Mouse (Mus musculus) kidney, postnatal 25 days (tissue): ENCODE measurements around the gene N4bp2l2.

Experiments used
- DNase-seq, 2 experiments: peaks; one replicate each; pipeline ENCODE4 v3.0.0; 2021; ENCODE audit warnings: mixed read lengths in 2 of 2

The N4bp2l2 gene

GRCm38 (mm10) chr5:150595366-150596016, 70.5 kb downstream of the N4bp2l2 start:
- DNase-seq = no peak

GRCm38 (mm10) chr5:150594649-150595339, 71.2 kb downstream of the N4bp2l2 start:
- DNase-seq = no peak

DNA sequence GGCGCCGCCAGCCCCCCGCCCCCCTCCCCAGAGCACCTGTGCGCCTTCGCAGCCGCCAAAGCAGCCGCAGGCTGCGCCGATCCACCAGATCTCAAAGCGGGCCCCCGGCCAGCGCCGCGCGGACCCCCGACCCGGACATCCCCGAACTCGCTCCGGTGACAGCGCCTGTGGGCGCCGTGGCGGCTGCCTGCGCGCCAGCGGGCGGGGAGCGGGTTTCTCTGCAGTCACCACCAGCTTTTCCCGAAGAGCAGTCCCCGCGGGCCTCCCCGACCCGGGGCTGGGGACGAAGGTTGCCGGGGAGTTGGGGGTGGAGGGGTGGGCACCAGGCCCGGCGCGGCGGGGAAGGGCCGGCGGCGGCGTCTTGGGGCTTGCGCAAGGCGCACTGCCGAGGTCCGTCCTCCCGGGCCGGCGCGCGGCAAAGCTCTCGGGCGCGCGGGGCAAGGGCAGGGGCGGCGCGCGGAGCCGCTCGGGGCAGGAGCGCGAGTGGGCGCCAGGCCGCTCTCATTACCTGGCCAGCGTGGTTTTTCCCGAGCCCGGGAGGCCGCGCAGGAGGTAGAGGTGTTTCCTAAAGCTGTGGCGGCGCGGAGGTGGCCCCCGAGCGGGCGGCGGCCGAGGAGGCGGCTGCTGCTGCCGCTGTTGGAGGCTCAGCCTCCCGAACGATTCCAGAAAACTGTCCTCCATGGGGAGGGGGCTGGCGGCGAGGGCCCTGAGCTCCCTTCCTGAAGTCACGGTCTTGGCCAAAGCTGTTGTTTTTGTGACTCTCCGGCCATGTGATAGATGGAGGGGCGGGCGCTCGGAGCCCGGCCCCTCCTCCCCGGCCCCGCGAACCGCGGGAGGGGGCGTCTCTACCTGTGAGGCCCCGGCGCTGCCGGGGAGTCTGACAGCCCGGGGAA, 72.0 kb downstream of the N4bp2l2 start:
- DNase-seq = peak; percentile 46 to 67

DNA sequence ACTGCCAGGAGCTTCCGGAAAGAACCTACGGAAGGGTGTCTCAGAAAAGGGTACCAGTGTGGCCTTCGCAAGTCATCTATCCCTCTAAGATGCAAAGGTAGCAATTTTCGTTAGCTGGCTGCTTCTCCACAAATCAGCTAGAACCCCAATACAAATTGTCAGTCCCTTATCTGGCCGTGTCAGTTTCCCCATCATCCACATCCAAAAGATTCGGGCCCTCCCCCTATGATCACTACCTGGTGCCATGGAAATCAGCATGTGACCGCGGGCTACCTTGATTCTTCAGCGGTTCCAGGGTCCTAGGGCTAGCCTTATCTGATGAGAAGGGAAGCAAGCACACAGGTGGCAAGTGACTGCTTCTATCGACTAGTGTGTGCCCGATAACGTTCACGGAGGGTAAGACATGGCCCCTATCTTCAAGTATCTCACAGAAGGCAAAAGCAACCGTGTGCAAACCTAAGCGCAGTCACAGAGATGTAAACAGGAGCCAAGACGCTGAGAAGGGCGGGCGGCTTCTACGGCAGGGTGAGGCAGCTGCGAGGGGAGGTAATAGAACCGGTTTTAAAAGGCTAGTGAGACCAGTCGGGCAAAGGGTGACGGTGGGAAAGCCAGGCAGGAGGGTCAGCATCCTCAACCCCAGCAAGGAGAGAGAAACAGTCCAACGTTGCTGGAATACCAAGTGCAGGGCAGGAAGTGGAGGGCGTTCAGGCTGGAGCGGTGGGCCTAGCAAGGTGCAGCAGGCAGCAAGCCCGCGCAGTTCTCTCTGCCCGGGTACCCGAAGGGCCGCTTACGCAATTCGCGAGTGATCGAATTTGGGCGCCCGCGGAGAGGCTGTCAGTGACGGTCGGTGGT, 72.9 kb downstream of the N4bp2l2 start:
- peak in 1 of 2 experiments; percentile 45 for DNase-seq

DNA sequence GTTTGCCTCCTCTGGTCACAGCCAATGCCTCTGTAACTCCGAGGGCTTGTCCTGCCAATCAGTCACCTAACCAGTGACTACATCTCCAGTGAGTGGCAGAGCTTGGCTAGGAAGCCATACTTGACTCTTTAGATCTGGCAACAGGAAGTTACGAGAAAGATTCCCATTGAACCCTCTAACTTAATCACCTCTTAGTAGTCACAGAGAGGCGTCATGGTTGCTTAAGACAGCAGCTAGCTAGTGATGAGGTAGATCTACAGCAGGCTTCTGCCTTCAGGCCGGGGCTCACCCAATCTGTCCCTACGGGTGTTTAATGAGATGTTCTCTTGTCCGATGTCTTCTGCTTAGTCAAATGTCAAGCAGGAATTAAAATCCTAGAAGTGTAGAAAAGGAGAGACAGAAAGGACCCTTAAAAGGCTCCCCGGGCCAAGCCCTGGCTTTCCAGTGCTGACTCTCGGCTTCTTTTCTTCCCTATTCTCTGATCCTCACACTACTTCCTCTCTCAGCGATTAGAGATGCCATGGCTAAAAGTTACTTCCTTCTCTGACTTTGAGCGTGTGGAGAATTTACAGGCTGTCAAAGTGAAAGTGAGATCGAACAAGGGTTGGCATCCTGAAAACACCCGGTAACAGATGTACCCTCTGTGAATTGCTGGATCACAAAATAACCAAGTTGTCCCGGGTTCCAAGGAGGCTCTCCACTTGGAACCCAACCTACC, 73.6 kb downstream of the N4bp2l2 start:
- no peak for DNase-seq

GRCm38 (mm10) chr5:150589945-150590344, 76.0 kb downstream of the N4bp2l2 start:
- no peak for DNase-seq

DNA sequence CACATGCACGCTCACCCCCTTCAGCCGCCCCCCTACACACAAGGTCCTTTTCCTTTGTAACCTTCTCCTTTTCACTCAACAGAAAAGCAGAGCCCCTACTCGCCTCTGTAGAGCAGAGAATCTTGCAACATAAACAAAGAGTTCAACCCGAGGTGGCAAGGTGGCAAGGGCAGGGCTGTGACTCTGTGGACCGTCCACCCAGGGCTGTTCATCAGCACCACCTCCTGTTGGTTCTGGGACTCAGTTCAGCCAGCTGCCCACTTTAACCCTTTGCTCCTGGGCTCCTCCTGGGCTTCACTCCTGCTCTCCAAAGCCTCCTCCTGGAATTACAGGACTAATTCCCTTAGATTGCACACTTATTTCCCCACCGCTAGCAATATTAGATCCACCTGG, 81.7 kb downstream of the N4bp2l2 start:
- DNase-seq = no peak

- peak in 1 of 2 experiments; percentile 55 for DNase-seq
Observed at GRCm38 (mm10) chr5:150583622-150584336, 82.2 kb downstream of the N4bp2l2 start.

- no peak for DNase-seq
Observed at GRCm38 (mm10) chr5:150583181-150583580, 82.8 kb downstream of the N4bp2l2 start.

GRCm38 (mm10) chr5:150581180-150581579, 84.8 kb downstream of the N4bp2l2 start:
- no peak for DNase-seq

GRCm38 (mm10) chr5:150578613-150579171, 87.3 kb downstream of the N4bp2l2 start:
- no peak for DNase-seq

DNA sequence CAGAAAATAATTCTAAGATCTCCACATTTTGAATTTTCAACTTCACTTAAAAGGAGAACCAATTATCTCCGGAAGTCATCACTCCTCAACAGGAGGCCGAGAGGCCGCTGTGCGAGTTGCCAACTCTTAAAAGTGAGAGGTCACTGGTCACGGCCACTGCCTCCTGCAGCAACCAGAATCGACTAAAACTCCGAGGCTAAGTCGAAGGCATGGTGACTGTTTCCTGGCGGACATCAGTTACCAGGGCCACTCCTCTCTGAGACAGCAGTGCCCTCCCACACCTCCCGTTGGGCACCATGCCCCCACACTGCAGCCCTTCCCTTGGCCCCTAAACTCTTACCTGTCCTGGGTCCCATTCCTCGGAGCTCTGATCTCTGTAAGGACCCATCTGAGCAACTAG, 89.2 kb downstream of the N4bp2l2 start:
- no peak for DNase-seq

GRCm38 (mm10) chr5:150574885-150575284, 91.1 kb downstream of the N4bp2l2 start:
- DNase-seq = no peak

DNA sequence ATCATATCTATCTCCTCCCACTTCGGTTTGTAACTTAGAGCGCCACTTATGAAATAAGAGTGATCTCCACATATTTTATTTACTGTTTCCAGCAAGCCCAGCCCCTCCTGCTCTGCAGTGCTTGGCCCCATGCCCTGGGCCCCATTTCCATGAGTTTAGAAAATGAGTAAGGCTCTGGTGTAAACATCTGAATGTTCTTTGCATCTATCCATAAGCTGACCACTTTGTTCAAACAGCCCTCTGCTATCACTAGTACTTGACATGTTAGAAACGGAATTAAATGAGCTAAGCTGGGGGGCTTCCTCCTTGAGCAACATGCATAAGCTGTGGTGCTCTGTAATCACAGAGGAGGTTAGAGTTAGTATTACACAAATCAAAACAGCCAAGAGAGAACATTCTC, 91.6 kb downstream of the N4bp2l2 start:
- no peak for DNase-seq

DNA sequence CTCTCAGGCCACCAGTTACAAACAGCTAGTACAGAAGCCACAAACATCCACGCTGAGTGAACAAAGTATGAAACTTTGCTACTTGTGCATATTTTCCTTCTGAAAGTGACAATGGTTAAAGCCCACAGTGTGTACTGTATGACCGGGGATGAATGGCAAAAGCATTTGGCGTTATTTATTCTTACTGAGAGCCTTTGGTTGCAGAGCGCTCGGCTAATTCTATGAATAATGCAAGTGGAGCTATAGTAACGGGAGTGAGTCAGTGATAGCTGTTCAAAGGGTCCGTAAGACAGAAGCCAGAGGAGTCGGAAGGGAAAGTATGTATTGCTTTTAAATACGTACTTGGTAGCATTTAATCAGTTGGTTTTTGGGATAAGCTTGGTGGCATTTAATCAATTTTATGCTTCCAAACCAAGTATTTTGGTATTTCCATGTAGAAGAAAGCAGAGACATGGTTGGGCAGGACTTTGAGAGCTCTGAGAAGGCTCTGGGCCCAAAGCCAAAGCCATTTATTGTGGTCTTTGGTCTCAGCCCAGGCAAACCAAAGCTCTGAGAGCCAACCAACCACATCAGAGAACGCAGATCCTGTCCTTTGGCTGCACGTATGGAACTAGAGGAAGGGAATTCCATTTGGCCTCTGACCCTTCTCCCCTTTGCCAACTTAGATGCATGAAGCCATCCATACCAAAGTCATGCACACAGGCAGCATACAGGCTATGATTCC, 95.3 kb downstream of the N4bp2l2 start:
- DNase-seq = peak; percentile 46 to 49

DNA sequence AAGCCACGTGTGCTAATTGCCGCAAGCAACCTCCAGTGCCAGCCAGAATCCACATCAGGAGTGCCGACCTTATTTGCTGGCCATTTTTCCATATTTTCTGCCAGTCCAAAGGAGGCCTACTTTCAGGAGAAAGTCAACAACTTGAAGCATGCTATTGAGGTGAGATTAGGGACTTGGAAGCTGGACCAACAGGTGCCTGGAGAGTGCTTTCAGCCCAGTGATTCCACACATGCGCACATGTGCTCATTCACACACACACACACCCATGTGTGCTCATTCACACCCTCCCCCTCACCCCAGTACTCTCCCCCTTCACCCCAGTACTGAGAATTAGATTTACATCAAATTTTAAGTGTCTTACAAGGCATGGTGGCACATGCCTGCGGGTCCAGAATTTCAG, 99.0 kb downstream of the N4bp2l2 start:
- no peak for DNase-seq

- no peak for DNase-seq
Observed at GRCm38 (mm10) chr5:150566226-150566625, 99.8 kb downstream of the N4bp2l2 start.

GRCm38 (mm10) chr5:150564426-150564825, 101.6 kb downstream of the N4bp2l2 start:
- DNase-seq = no peak

DNA sequence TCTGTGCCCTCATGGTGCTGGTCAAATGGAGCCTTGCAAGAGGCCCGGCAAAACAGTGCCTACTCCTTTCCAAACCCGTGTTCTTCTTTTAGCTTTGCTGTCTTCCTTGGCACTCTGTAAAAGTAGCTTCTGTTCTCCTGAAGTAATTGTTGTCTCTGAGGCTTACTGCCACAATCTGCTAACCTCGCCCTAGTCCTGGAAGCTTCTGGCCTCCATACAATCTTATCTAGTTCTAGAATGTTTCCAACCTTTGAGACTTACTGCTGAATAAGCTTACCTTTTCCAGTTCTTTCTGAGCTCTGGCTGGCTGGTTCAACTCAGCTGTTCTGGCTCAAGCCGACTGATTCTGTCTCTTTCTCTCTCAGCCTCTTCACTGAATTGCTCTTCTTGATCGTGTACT, 104.2 kb downstream of the N4bp2l2 start:
- DNase-seq = no peak

- DNase-seq = no peak
Observed at GRCm38 (mm10) chr5:150561376-150561775, 104.6 kb downstream of the N4bp2l2 start.
